16 mouse cellular contexts compared by ENCODE assay signal in genomic region chr8:103470316-103470715, GRCm38 (mm10).
"Had no signal": no experiment of that assay in that cellular context is flagged by ENCODE, and none has a peak within 500 bp of the region (broad histone marks: within the 10 kb centered on the region; RNA-seq: fewer than 3 reads in every experiment).

No protein-coding gene starts in this region.

- H3K27me3 ChIP-seq: limb, embryonic 13.5 days; liver, embryonic 12.5 days; liver, embryonic 15.5 days had no signal

- DNase-seq: kidney, adult 18-20 months; kidney, postnatal 36 days; layer of hippocampus, postnatal 36 days; liver; lung, adult 18-20 months; thymus, adult 18-20 months; thymus, postnatal 36 days had no signal

- H3K9me3 ChIP-seq: limb, embryonic 10.5 days; limb, embryonic 13.5 days; liver, embryonic 12.5 days; liver, embryonic 15.5 days; midbrain, embryonic 12.5 days had no signal

- H3K27ac ChIP-seq: kidney, postnatal 0 days; left cerebral cortex, adult 2 months; limb, embryonic 10.5 days; limb, embryonic 13.5 days; liver, embryonic 12.5 days; liver, embryonic 15.5 days; macrophage; midbrain, embryonic 12.5 days had no signal

- H3K4me3 ChIP-seq: left cerebral cortex, adult 2 months; limb, embryonic 10.5 days; limb, embryonic 13.5 days; liver, embryonic 12.5 days; liver, embryonic 15.5 days; midbrain, embryonic 12.5 days had no signal

- ATAC-seq: liver, embryonic 12.5 days; midbrain, embryonic 16.5 days had no signal

- H3K9ac ChIP-seq: limb, embryonic 13.5 days; liver, embryonic 12.5 days; liver, embryonic 15.5 days; midbrain, embryonic 12.5 days had no signal

- H3K4me1 ChIP-seq: liver, embryonic 12.5 days; liver, embryonic 15.5 days had no signal

- H3K36me3 ChIP-seq: limb, embryonic 10.5 days; limb, embryonic 13.5 days; liver, embryonic 12.5 days; liver, embryonic 15.5 days; midbrain, embryonic 12.5 days had no signal

- H3K4me2 ChIP-seq: limb, embryonic 13.5 days; liver, embryonic 12.5 days; liver, embryonic 15.5 days; midbrain, embryonic 12.5 days had no signal
